Mouse (Mus musculus): ENCODE data around the gene Jph2.

Gene Jph2

GRCm38 (mm10) chr2:163360858-163361623 lies 36.8 kb downstream of the Jph2 start:
- DNase-seq (ENCODE audit: low spot score), result no peak

- DNase-seq (ENCODE audit: low spot score), result no peak
Measured at GRCm38 (mm10) chr2:163359253-163359652, 38.5 kb downstream of the Jph2 start.

- DNase-seq (ENCODE audit: low spot score), result no peak
Measured at GRCm38 (mm10) chr2:163358662-163359061, 39.1 kb downstream of the Jph2 start.

- DNase-seq (ENCODE audit: low spot score), result no peak
Measured at GRCm38 (mm10) chr2:163356113-163356840, 41.5 kb downstream of the Jph2 start.

- no peak for DNase-seq (ENCODE audit: low spot score)
Measured at GRCm38 (mm10) chr2:163355666-163356065, 42.1 kb downstream of the Jph2 start.

GRCm38 (mm10) chr2:163353731-163354130 lies 44.1 kb downstream of the Jph2 start:
- no peak for DNase-seq (ENCODE audit: low spot score)

- no peak for DNase-seq (ENCODE audit: low spot score)
Measured at GRCm38 (mm10) chr2:163350443-163350842, 47.4 kb downstream of the Jph2 start.

- DNase-seq (ENCODE audit: low spot score), result no peak
Measured at GRCm38 (mm10) chr2:163349411-163349810, 48.4 kb downstream of the Jph2 start.

- no peak for DNase-seq (ENCODE audit: low spot score)
Measured at GRCm38 (mm10) chr2:163348677-163349076, 49.1 kb downstream of the Jph2 start.

GRCm38 (mm10) chr2:163347517-163348184 lies 50.1 kb downstream of the Jph2 start:
- no peak for DNase-seq (ENCODE audit: low spot score)

- DNase-seq (ENCODE audit: low spot score), result no peak
Measured at GRCm38 (mm10) chr2:163346497-163346896, 51.3 kb downstream of the Jph2 start.

GRCm38 (mm10) chr2:163344976-163345660 lies 52.7 kb downstream of the Jph2 start:
- DNase-seq (ENCODE audit: low spot score), result no peak

- peak; percentile 58 for DNase-seq (ENCODE audit: low spot score)
Measured at GRCm38 (mm10) chr2:163343671-163344070, 54.1 kb downstream of the Jph2 start.

- peak; percentile 92 for DNase-seq (ENCODE audit: low spot score)
Measured at GRCm38 (mm10) chr2:163340263-163340662, 57.5 kb downstream of the Jph2 start.

GRCm38 (mm10) chr2:163332368-163333055 lies 65.3 kb downstream of the Jph2 start:
- no peak for DNase-seq (ENCODE audit: low spot score)

- DNase-seq (ENCODE audit: low spot score), result no peak
Measured at GRCm38 (mm10) chr2:163331423-163331822, 66.4 kb downstream of the Jph2 start.

- peak; percentile 56 for DNase-seq (ENCODE audit: low spot score)
Measured at GRCm38 (mm10) chr2:163330742-163331141, 67.1 kb downstream of the Jph2 start.

GRCm38 (mm10) chr2:163323163-163323562 lies 74.6 kb downstream of the Jph2 start:
- no peak for DNase-seq (ENCODE audit: low spot score)

GRCm38 (mm10) chr2:163318777-163319176 lies 79.0 kb downstream of the Jph2 start:
- DNase-seq (ENCODE audit: low spot score), result peak; percentile 38

GRCm38 (mm10) chr2:163317281-163317680 lies 80.5 kb downstream of the Jph2 start:
- DNase-seq (ENCODE audit: low spot score), result no peak

GRCm38 (mm10) chr2:163310163-163310688 lies 87.6 kb downstream of the Jph2 start:
- no peak for DNase-seq (ENCODE audit: low spot score)

Measured in embryo, embryonic 10 days (tissue).